Mouse (Mus musculus): ENCODE data around the gene Lin9. TPM values are rescaled to one million over a fixed set of nuclear protein-coding genes. Genes with fewer than 3 reads are reported as not detected.

Gene Lin9
- polyA plus RNA-seq, 1 experiment from 2014 or later = 10.4 TPM

- H3K36me3 ChIP-seq = no peaks in the 10 kb centered on the region
- H3K4me2 ChIP-seq = no peak overlapping the region
- ATAC-seq (ENCODE audit: low read depth) = peak; percentile 19; the same call in 1 of the 2 replicates
- H3K4me3 ChIP-seq (replicated peaks) = no peak overlapping the region
- no peak for DNase-seq
- WGBS (ENCODE audit: insufficient replicate concordance) = 55% methylated on average over 3 of the region's 3 CpGs
- peaks cover 27% of the 10 kb centered on the region for H3K4me1 ChIP-seq (replicated peaks)
- H3K9ac ChIP-seq = no peak overlapping the region
- H3K27ac ChIP-seq = no peak overlapping the region
- H3K9me3 ChIP-seq (replicated peaks) = no peaks in the 10 kb centered on the region
- H3K27me3 ChIP-seq = no peaks in the 10 kb centered on the region; the same call in 1 of the 2 replicates
Observed at GRCm38 (mm10) chr1:180707813-180708212, 66.9 kb downstream of the Lin9 start.

GRCm38 (mm10) chr1:180708935-180709776 lies 68.2 kb downstream of the Lin9 start:
- H3K27ac ChIP-seq = no peak overlapping the region
- H3K27me3 ChIP-seq = no peaks in the 10 kb centered on the region; the same call in 1 of the 2 replicates
- no peaks in the 10 kb centered on the region for H3K9me3 ChIP-seq (replicated peaks)
- 42% methylated on average over 14 of the region's 14 CpGs for WGBS (ENCODE audit: insufficient replicate concordance)
- no peak overlapping the region for H3K4me2 ChIP-seq
- ATAC-seq (ENCODE audit: low read depth) (peak; percentile 33; the same call in 1 of the 2 replicates), DNase-seq (no peak)
- H3K36me3 ChIP-seq = no peaks in the 10 kb centered on the region
- H3K4me3 ChIP-seq (replicated peaks) = no peak overlapping the region
- H3K9ac ChIP-seq = no peak overlapping the region
- peaks cover 28% of the 10 kb centered on the region for H3K4me1 ChIP-seq (replicated peaks)

- DNase-seq = no peak
- H3K9ac ChIP-seq = no peak overlapping the region
- peaks cover 29% of the 10 kb centered on the region for H3K4me1 ChIP-seq (replicated peaks)
- ATAC-seq (ENCODE audit: low read depth) = no peak
- H3K4me3 ChIP-seq (replicated peaks) = no peak overlapping the region
- no peaks in the 10 kb centered on the region for H3K27me3 ChIP-seq
- no peaks in the 10 kb centered on the region for H3K36me3 ChIP-seq
- H3K4me2 ChIP-seq = no peak overlapping the region
- H3K9me3 ChIP-seq (replicated peaks) = no peaks in the 10 kb centered on the region
- H3K27ac ChIP-seq = no peak overlapping the region; the same call in 1 of the 2 replicates
- 45% methylated on average over 5 of the region's 5 CpGs for WGBS (ENCODE audit: insufficient replicate concordance)
Observed at GRCm38 (mm10) chr1:180718756-180719155, 77.8 kb downstream of the Lin9 start.

DNA sequence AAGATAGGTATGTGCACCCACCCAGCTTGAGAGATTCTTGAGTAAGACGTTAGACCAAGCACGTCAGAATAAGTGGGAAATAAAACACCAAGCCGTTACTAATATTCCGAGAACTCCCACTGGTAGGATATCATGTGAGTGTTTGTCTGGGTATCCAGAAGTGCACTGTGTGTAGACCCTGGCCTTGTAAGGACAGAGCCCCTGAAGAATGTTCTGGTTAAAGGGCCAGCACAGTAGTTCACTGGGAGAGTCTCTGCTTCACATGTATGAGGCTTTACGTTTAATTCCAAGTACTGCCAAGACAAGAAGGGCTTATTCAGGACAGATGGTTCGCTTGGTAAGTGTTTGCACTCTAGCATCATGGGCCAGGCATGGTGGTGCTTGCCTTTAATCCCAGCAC lies 78.5 kb downstream of the Lin9 start:
- WGBS (ENCODE audit: insufficient replicate concordance) = 70% methylated on average over 6 of the region's 6 CpGs
- ATAC-seq (ENCODE audit: low read depth) (no peak), DNase-seq (no peak)
- no peaks in the 10 kb centered on the region for H3K9me3 ChIP-seq (replicated peaks)
- no peaks in the 10 kb centered on the region for H3K36me3 ChIP-seq
- H3K4me2 ChIP-seq = no peak overlapping the region
- H3K9ac ChIP-seq = no peak overlapping the region
- no peak overlapping the region for H3K27ac ChIP-seq
- H3K4me1 ChIP-seq (replicated peaks) = peaks cover 34% of the 10 kb centered on the region
- H3K4me3 ChIP-seq (replicated peaks) = no peak overlapping the region
- no peaks in the 10 kb centered on the region for H3K27me3 ChIP-seq

GRCm38 (mm10) chr1:180719951-180720689 lies 79.2 kb downstream of the Lin9 start:
- Histone ChIP-seq H3K27me3 (no peaks in the 10 kb centered on the region), H3K4me1 (replicated peaks) (peaks cover 37% of the 10 kb centered on the region), H3K9ac (no peak overlapping the region), H3K9me3 (replicated peaks) (no peaks in the 10 kb centered on the region), H3K4me2 (no peak overlapping the region), H3K4me3 (replicated peaks) (no peak overlapping the region), H3K36me3 (no peaks in the 10 kb centered on the region), H3K27ac (no peak overlapping the region)
- DNase-seq (peak; percentile 68), ATAC-seq (ENCODE audit: low read depth) (no peak)
- WGBS (ENCODE audit: insufficient replicate concordance) = 47% methylated on average over 5 of the region's 5 CpGs

DNA sequence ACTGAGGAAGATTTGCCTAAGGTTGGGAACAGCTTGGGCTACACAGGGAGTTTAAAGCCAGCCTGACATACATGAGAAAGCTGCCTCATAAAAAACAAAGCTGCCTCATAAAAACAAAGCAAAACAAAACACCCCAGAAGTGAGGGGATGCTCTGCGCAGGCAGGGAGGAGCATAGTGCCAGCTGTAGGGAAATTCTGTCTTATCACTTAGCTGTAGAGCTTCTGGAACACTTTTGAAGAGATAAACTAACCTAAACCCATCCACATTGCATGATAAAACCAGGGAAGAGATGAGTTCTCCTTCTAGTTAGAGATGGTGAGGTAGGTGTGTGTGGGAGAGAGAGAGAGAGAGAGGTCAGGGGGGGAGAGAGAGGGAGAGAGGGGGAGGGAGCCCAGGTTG lies 81.7 kb downstream of the Lin9 start:
- H3K4me1 ChIP-seq (replicated peaks) = peaks cover 54% of the 10 kb centered on the region

GRCm38 (mm10) chr1:180723701-180724238 lies 82.8 kb downstream of the Lin9 start:
- no peaks in the 10 kb centered on the region for H3K9me3 ChIP-seq (replicated peaks)
- DNase-seq (no peak), ATAC-seq (ENCODE audit: low read depth) (no peak)
- no peaks in the 10 kb centered on the region for H3K36me3 ChIP-seq
- whole genome bisulfite sequencing (ENCODE audit: insufficient replicate concordance) = 17% methylated on average over 1 of the region's 1 CpGs
- H3K9ac ChIP-seq = no peak overlapping the region
- peaks cover 66% of the 10 kb centered on the region for H3K4me1 ChIP-seq (replicated peaks)
- no peak overlapping the region for H3K4me3 ChIP-seq (replicated peaks)
- no peaks in the 10 kb centered on the region for H3K27me3 ChIP-seq
- H3K27ac ChIP-seq = peak overlapping the region; percentile 61; the same call in 1 of the 2 replicates
- H3K4me2 ChIP-seq = no peak overlapping the region

More for the DNA sequence above, 81.7 kb downstream of the Lin9 start:
- Histone ChIP-seq H3K9me3 (replicated peaks) (no peaks in the 10 kb centered on the region), H3K36me3 (no peaks in the 10 kb centered on the region), H3K27me3 (no peaks in the 10 kb centered on the region), H3K9ac (0 out of 2 replicates have a peak overlapping the region, but pooled peaks have one; percentile 6), H3K4me3 (replicated peaks) (no peak overlapping the region), H3K27ac (peak overlapping the region; percentile 61), H3K4me2 (peak overlapping the region; percentile 19)
- ATAC-seq (ENCODE audit: low read depth) (peak; percentile 56), DNase-seq (peak; percentile 22)
- WGBS (ENCODE audit: insufficient replicate concordance) = 26% methylated on average over 1 of the region's 1 CpGs

GRCm38 (mm10) chr1:180725704-180726179 lies 84.8 kb downstream of the Lin9 start, which contains the start of gene Acbd3:
Gene Acbd3, plus strand, starts transcription at chr1:180726043.
- Histone ChIP-seq H3K36me3 (no peaks in the 10 kb centered on the region), H3K4me1 (replicated peaks) (peaks cover 85% of the 10 kb centered on the region), H3K4me2 (peak within 1 kb of the TSS; percentile 78), H3K9me3 (replicated peaks) (no peaks in the 10 kb centered on the region), H3K9ac (peak within 1 kb of the TSS; percentile 86), H3K27me3 (no peaks in the 10 kb centered on the region), H3K27ac (peak within 1 kb of the TSS; percentile 90), H3K4me3 (replicated peaks) (peak within 1 kb of the TSS; percentile 96)
- 1% methylated on average over 51 of the region's 52 CpGs for WGBS (ENCODE audit: insufficient replicate concordance)
- DNase-seq = peak; percentile 91
- peak; percentile 90 for ATAC-seq (ENCODE audit: low read depth)

DNA sequence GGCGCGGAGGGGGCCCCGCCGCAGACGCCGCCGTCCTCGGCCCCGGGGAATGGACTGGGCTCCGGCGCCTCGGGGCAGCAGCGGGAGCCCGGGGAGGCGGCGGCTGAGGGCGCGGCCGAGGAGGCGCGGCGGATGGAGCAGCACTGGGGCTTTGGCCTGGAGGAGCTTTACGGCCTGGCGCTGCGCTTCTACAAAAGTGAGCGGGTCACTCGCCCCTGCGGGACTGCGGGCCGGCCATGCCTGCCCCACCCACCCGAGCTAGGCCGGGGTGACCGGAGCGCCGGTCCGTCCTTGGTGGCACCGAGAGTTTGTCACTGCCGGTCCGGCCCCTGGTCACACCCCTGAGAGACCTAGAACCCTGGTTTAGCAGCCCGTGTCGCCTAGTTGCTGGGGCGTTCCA lies 85.2 kb downstream of the Lin9 start:
- H3K4me1 ChIP-seq (replicated peaks) = peaks cover 88% of the 10 kb centered on the region
- H3K9ac ChIP-seq = peak overlapping the region; percentile 86

DNA sequence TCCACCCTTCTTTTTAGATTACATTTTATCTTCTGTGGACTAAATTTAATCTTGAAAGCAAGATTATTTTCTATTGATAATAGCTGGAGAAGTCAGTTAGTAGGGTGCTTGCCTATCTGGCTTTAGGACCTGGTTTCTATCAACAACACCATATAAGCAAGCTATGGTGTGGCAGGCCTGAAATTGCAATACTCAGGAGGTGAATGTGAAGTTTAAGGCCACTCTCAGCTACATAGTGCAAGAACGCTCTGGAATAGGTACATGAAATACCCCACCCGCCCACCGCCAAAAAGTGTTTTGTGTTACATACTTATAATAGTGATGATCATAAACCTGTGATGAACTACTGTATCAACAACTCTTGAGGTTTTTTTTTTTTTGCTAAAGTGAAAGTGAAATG lies 88.3 kb downstream of the Lin9 start:
- DNase-seq (no peak), ATAC-seq (ENCODE audit: low read depth) (no peak)
- Histone ChIP-seq H3K27me3 (no peaks in the 10 kb centered on the region), H3K4me2 (no peak overlapping the region), H3K36me3 (peaks cover 11% of the 10 kb centered on the region), H3K4me1 (replicated peaks) (peaks cover 61% of the 10 kb centered on the region), H3K9ac (no peak overlapping the region), H3K9me3 (replicated peaks) (no peaks in the 10 kb centered on the region), H3K4me3 (replicated peaks) (no peak overlapping the region), H3K27ac (peak overlapping the region; percentile 3)
- 78% methylated on average over 3 of the region's 3 CpGs for WGBS (ENCODE audit: insufficient replicate concordance)

More for the DNA sequence above, 85.2 kb downstream of the Lin9 start:
- Histone ChIP-seq H3K4me3 (replicated peaks) (peak overlapping the region; percentile 96), H3K9me3 (replicated peaks) (no peaks in the 10 kb centered on the region), H3K27ac (peak overlapping the region; percentile 90), H3K36me3 (no peaks in the 10 kb centered on the region), H3K4me2 (peak overlapping the region; percentile 78), H3K27me3 (no peaks in the 10 kb centered on the region)
- DNase-seq (no peak), ATAC-seq (ENCODE audit: low read depth) (peak; percentile 81)
- under 1% methylated on average over 42 of the region's 42 CpGs for WGBS (ENCODE audit: insufficient replicate concordance)
